Mouse (Mus musculus) gastrocnemius, adult 8-10 months (tissue): ENCODE results near the gene Cfap65. TPM values are rescaled to one million over a fixed set of nuclear protein-coding genes. Genes with fewer than 3 reads are reported as not detected.
A peak's percentile ranks its signal among the peaks of the same experiment; 100 is the strongest.

ENCODE experiments used
- DNase-seq, 2 experiments: peaks; one replicate each; pipeline ENCODE4 v3.0.0; 2022; ENCODE audit warnings: low spot score in 2 of 2
- total RNA-seq, 4 experiments: library from RNA; stranded (reverse); gene quantifications; 2 replicates each; pipeline ENCODE4 v1.2.4; 2022

The Cfap65 gene
- total RNA-seq, 4 experiments from 2014 or later: not detected

DNA sequence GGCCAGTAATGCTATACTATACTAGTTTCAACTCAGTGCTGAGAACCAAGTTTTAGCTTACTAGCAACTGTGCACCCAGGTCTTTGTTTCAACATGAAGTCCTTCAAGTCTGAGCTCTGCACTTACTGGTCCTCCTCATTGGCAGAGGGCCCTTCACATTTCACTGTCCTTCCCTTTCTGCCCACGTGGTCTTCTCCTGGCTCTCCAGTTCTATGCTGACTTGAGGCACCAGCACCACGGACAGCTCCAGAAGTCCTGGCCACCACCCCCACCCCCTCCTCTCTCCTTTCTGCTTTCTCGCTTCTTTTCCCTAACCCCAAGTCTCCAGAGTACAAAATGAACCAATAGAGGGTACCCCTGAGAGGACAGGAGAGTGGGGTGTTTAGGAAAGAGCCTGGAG is 4.4 kb upstream of the Cfap65 start:
- DNase-seq: no peak

DNA sequence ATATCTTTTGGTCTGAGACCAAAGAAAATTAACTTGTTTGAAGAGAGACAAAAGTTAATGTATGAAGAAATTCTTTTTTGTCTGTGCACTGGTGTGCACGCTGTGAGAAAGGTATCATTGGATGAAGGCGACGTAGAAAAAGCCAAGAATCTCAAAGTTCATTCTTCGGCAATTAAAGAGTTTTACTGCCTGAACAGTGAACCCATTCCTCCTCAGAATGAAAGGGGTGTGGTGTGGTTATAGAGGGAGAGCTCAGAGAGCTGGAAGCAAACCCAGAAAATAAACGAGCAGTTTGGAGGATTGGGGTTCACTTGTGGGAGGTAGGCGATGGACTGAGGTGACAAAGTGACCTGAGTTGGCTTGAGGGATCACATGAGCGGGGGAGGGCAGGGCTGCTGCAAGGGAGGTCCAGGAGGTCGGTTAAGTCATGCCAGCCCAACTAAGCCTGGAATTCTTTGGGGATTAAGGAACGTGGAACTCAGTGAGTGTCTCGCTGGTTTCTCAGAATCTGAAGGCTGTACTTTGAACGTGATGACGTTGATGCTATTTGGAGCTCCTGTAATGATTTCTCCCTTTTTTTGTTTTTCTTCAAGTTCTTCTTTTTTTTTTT is 927 bp upstream of the Cfap65 start:
- DNase-seq: no peak

DNA sequence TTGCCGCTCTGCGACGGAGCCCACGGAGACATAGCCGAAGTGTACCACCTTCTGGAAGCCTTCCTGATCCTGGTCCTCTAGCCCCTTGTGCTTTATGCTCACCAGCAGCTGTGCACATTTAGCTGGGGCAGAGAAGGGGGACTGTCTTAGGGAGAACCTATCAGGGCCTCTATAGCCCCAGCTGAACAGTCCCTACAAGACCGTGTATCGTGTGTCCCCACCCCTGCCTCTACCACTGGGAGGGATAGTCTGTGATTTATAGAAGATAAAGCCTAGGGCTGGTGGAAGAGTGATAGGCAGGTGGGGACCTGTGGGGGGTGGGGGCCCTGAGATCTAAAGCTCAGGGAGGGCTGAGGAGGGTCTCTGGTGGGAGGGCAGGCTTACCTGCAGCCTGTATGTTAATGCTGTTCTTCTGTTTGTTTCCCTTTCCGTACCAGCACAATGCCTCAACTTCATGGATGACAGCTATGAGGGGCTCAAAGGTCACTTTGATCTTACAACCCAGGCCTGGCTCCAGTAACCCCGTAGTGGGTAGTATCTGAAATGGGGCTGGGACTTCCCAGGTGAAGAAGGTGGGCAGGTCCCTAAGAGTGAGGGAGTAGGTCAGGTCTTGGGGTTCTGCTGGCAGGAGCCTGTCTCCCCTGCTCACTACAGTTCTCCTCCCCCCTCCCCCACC is 7.6 kb downstream of the Cfap65 start:
- DNase-seq: no peak

DNA sequence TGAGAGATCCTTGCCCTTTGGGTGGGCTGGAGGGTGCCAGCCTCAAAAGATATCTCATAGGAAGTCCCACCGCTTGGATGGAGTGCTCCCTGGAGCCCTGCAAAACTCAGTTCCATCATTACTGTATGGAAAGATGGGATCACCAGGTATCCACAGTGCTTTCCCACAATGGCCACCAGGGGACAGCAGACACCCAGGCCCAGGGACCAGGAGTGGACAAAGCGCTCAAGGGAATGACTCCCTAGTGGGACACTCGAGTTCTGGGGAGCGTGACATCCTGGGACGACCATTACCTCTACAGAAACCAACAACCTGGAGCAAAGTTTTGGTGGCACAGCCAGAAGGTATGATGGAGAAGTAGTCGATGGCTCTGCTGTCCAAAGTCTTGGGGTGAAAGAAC is 8.7 kb downstream of the Cfap65 start:
- DNase-seq: no peak

DNA sequence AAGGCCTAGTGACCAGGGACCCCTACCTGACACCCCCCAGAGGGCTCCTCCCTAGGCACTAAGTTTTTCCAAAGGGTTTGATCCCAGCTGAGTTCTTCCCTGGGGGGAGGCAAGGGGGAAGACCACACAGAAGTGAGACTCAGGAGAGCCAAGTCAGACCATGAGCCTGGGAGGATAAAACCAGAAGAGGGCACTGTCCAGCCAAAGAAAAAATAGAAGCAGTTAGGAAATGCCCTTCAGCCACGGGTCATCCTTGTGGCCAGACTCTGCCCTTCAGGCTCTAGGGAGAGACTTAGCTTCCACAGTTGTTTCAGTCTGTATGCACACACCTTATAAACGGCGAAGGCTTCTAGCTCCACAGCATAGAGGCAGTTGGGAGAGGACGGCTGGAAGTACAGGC is 10.9 kb downstream of the Cfap65 start:
- DNase-seq: no peak

DNA sequence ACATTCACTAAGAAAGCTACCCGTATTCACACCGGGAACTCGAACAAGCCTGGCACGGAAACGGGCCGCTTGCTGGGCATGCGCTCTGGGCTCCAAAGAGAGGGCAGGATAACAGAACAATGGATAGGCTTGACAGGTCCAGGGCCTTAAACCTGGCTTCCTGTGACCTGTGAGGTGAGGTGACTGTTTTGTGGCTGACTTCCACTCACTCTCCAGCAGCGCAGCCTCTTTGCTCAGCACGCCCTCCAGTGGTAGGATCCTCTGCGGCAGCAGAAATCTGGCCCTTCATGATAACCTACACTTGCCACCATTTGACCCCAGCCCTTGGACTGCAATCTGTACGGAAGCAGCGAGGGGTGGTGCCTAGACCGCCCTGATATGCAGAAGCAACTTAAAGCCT is 19.7 kb downstream of the Cfap65 start:
- no peak for DNase-seq

DNA sequence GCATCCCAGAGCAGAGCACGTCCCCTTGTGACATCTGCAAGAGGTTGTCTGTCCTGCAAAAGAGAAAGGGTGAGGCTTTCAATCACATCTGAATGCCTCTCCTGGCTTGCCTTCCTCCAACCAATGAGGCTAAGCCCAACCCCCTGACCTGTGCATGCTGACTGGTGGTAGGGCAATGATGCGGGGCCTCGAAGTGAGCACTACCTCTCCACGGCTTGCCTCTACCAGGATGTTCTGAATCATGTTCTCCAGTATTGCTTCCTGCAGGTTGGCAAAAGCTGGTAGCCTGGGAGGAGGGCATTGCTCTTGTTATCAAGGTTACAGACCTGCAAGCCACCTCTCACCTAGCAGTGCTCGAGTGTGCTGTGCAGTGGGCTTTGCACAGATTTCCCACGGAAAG is 33.2 kb downstream of the Cfap65 start:
- no peak for DNase-seq

DNA sequence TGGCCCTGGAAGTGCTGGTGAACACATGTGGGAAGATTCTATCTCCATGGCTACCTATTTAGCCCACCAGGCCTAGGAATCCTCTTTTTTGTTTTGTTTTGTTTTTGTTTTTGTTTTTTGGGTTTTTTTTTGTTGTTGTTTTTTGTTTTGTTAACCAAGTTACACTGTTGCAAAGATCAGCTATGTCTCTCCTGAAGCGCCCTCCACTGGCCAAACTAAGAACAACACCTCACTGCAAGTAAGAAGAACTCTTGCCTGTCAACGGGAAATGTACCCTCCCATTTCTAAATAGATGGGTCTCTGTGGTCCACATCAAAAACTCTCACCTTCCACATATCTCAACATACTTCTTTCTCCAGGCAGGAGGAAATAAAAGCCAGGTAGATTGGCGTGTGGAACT is 33.7 kb downstream of the Cfap65 start:
- no peak for DNase-seq

DNA sequence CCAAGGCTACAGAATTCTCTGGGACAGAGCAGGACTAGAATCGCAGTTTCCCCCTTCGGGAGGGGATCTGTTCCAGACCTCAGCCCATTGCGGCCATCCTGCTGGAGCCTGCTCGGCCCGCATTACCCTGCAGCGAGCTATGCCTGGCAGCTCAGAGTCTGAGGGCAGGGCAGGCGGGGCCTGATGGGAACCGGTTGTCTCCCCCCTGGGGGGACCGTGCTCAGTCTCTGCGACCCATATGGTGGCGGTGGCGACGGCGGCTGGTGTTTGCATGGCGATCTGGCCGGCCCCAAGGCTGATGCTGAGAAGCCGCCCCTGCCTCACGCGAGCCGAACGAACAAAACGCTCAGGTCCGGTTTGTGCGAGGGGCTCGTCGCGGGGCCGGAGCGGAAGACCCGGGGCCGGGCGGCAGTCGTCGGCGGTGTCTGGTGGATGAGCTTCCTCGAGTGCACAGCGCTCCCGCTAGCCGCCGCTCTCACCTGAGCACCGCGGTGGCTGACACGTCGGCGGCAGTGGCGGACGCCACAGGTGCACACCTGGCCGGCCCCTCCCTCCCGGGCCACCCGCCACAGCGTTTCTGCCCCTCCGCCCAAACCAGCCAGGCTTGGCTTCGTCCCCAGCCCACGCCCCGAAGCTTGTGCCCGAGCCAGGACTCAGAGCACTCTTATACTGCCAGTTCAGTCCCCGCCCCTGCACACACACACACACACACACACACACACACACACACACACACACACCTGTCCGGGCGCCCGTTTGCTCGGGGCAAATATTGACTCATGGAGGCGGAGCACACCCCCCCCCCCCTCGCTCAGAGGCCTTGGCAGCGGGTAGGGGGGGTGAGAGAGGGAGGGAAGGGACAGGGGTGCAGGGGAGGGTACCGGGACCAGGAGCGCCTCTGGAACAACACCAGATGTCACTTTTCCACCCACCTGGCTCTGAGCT is 34.8 kb downstream of the Cfap65 start:
- DNase-seq: no peak

DNA sequence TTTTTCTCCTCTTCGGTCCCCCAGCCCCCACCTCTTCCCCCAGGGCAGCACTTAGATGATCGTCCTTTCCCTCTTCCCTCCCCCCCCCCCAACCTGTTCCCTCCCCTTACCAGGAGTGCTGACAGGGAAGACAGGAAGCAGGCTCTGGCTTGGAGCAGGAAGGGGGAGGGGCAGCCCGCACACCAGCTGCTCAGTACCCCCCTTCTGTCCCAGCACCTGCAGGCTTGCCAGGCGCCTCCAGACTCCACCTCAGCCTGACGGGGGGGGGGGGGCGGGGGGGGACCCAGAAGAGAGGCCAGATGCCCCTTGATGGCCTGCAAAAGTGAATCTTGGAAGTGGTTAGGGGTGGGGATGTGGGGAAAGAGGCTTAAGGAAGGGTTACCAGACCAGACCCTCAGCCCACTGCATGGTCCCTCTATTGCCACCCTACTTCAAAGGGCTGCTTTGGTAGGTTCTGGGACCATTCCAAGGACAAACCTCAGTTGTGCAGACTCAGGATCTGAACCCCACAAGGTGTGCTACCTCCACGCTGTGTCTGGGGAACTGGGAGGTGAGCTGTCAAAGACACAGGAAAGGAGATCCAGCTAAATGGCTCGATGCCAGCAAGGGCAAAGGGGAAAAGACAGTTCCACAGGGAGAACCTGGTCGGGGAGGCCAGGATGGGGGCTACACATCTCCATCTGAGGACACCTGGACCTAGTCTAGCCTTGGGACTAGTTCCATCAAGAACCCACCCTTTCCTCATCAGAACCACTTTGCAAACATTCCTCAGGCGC is 36.6 kb downstream of the Cfap65 start:
- DNase-seq: no peak

DNA sequence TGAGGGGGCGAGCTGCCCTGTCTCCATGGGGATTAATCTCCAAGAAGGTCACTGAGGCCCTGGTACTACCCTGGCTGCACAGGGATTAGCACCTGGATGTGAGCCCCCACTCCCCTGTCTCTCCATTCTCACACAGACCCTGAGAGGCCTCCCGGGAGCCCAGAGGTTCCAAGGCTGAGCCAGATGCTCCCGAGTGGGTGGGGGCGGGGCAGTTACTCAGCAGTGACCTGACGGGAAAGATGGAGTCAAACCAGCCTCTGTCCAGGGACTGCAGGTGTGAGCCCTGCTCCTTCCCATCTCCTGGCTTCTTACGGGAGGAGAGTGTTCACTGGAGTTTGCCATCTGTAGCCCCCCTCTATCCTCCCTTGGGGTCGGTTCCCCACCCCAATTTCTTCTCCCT is 37.4 kb downstream of the Cfap65 start:
- DNase-seq: no peak

DNA sequence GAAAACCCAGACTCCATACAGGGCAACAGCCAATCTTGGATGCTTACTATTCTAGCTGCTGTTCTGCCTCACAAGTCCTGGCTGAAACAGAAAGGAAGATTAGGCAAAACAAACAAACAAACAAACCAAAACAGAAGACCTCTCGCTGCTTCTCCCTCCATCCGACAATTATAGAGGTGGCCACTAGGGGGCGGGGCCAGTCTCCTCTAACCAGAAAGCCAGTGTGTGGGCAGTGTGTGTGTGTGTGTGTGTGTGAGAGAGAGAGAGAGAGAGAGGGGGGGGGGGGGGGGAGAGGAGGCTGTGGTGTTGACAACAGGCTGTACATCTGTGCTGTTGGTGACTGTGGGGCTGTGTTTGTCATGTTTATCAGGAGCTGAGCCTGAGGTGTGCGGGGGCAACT is 40.4 kb downstream of the Cfap65 start:
- peak in 1 of 2 experiments; percentile 14 for DNase-seq

DNA sequence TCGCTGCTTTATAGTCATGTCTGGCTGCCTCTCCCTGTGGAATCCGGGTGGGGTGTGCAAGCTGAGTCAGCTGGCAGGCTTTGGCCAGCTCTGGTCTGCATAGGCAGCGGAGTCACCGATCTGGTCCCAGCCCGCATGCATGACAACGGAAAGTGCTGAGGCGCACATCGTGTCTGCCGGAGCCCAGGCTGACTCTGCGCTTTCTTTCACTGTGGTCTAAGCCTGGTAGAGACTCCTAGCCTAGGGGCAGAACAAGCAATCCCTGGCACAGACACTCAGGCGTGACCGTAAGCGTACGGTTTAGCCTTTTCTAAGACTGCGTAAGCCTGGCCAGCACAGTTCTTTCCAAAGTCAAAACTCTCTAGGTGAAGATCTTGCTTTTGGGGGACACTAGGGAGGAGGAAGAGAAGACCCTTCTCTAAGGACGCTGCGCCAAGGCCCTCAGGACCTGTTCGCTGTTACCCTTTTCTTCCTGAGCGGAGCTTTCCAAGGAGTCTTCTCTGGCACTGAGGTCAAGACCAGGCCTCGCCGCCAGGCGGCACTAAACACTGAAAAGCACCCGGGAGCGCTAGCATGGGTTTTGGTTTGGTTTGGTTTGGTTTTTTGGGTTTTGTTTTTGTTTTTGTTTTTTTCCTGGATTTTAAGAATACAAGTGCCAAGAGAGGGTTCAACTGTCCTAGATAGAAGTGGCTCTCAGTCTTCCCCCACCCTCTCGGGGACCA is 42.1 kb downstream of the Cfap65 start, which contains the start of gene Cryba2:
Gene Cryba2 (minus strand): TSS at position 10 of the 722 bp plus-strand sequence.
- no peak for DNase-seq

DNA sequence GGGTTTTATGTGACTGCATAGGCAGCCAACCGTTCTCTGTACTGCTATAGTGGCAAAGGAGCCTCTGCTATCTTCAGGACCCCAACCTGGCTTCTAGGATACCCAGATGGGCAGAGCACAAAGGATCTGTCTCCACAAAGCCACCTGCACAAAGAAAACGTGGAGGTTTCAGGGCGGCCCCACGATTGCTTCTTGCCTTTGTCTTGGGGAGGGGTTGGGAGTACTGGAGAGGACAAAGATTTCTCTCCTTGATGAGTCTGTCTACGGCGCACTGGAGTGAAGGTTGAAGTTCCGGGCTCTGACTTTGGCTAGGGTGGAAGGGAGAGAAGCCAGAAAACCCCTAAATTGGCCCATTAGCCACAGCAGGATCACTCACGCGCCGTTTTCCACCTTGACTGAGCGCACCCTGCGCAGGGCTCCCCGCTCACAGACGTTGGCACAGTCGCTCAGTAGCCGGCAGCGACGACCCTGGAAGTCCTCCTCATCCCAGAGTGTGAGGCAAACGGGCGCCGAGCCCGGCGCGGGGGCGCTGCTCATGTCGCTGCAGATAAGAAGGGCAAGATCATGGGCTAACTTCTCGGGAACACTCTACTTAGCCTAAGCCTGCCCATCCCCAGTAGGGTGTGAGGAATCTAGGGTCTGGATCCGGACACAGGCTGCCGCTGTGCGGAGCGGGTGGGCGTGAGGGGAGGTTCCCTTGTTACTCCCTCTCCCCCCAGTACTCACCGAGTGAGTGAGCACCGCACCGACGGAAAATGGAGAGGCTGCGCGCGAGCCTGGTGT is 42.9 kb downstream of the Cfap65 start:
- DNase-seq: no peak

DNA sequence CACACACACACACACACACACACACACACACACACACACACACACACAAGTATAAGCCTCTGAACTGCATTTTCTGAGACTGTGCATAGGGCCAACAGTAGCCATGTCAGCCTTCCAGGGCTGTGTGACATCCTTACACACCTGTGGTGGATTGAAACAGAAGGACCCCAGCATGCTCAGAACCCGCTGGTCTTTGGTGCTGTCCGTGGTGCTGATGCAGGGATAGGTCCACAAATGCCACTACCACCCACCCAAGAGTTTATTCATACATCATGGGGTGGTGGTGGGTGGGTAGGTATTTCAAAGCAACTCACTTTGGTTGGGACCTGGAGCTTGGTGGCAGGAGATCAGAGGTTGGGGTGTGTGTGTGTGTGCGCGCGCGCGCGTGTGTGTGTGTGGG is 43.9 kb downstream of the Cfap65 start:
- no peak for DNase-seq

DNA sequence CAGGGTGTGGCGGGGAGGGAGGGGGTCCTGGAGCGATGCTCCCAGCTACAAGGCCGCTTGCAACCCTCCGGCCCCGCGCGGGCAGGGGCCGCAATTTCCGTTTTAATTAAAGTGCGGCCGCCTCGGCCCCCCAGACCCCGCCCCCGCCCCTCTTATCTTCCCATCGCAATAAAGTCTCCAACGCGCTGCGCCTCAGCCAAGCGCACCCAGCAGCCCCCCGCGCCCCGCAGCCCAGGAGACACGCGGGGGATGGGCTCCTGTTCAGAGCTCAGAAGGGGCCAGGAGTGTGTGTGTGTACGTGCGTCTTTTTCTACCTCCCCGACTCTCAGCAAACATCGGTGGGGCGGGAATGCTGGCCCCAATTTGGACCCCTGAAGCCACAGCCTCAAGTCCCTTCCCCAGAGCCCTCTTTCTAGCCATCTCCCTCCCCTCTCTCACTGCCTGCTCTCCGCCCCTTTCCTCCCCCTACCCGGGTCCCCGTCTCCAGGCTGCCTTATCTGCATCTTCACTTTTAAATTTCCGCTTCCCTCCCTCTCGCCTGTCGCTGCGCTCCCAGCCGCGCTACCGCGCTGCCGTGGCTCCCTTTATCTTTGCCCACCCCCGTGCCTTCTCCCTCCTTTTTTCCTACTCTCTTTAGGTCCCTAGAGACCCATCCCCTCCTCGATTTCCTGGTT is 49.9 kb downstream of the Cfap65 start, which contains the start of gene Fev:
Gene Fev (minus strand): TSS at position 51 of the 674 bp plus-strand sequence.
- no peak for DNase-seq

DNA sequence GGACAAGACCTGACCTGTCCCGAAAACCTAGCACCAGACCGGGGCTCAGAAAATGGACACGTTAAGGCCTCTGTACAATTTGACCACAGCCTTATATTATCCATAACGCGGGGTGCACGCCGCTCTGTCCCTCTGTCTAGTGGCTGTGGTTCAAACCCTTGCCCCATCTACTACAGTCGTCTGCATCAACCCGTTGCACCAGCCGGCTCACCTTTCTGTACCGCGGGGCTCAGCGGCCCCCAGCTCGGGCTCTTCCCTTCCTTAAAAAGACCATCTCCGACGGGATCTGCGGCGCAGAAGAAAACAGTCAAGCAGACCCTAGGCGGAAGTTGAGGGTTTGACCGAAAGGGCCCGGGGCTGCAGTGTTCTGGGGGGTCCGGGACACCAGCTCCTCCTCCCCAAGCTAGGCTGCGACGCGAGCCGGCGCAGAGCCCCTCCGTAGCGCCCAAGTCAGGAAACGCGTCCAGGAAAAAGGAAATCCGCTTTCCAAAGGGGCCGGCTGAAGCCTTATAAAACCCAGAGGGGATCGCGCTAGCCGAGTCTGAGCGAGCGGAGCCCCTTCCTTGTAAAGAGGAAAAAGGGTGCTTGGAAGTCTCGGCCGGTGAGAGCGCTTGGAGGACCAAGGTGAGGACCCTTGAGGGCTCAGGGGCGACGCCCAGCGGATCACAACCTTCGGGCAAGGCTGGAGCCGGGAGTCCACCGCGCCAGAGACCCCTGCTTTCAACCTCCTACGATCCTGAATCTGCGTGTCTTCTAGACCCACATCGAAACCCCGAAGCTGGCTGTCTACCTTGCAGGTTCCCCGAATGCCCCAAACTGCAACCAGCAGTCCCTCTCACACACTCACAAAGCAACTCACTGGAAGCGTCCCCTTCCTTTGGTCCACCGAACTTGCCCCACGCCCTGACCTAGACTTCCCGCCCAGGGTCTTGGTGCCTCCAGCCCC is 50.9 kb downstream of the Cfap65 start:
- no peak for DNase-seq

DNA sequence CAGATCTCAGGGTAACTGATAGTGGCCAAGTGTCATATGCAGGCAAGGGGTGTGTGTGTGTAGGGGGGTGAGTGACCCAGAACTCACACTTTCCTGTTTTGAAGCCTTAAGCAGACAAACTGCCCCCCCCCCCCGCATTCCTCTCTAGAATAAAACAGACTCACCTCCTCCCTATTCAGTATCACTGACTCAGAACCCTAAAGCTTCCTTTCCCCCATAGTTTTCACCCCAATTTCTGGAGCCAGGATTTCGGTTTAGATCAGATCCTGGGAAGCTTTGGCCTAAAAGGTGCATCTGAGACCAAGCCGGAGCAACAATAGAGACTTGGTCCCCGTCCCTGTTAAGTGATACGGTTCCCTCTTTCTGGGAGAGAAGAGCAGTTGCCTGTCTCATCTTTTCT is 52.0 kb downstream of the Cfap65 start:
- DNase-seq: no peak
